Mouse (Mus musculus): Measurements from ENCODE around the gene Ifnl3.
A peak's percentile ranks its signal among the peaks of the same experiment; 100 is the strongest.
"Not testable (repeated sequence)": the region's sequence is repeated elsewhere in the genome, so short reads cannot be mapped to it uniquely, and the experiment has no call there.

The Ifnl3 gene

DNA sequence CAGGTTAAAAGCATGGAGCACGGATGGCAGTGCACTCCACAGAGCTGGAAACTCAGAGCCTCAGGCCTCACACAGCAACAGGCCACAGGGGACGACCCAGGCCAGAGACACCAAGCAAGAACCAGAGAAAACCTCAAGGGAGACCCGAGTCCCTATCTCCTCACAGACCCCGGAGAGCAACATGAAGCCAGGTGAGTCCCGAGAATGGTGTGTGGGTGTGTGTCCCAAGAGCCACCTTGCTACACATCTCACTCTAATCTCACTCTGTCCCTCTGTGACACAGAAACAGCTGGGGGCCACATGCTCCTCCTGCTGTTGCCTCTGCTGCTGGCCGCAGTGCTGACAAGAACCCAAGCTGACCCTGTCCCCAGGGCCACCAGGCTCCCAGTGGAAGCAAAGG is at the start of gene Ifnl3:
Ifnl3 (plus strand) TSS at position 301 of the 400 bp plus-strand sequence.
- DNase-seq (ENCODE audit: low read depth, low spot score): not testable (repeated sequence)

DNA sequence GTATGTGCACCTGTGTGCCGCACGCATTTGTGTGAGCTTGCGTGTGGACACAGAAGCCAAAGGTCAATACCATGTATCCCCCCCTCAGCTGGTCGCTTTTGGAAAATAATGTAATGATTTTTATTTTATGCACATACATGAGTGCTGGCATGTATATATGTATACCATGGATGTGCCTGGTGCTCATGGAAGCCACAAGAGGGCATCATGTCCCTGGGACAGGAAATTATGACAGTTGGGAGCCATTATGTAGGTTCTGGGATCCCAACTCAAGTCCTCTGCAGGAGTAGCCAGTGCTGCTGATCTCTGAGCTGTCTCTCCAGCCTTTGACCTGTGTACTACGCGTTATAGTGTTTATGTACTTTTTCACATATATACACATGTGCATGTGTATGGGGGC is 46.4 kb upstream of the Ifnl3 start:
- no peak for DNase-seq (ENCODE audit: low read depth, low spot score)

DNA sequence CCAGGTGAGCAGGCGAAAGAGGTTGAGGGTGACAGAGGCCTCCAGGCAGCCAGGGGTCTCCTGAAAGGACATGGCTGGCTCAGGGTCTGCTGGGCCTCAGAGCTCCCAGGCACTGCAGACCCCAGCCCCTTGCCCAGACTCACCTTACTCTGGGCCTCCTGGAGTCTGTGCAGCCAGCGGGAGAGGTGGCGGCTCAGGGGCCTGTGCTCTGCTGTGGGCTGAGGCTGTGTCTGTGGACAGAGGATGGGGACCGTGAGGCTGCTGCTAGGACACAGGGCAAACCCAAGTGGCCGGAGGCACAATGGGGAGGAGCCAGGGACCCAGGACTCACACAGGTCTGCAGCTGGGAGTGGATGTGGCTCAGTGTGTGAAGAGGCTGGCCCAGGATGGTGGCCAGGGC is 45.3 kb upstream of the Ifnl3 start:
- DNase-seq (ENCODE audit: low read depth, low spot score): no peak

DNA sequence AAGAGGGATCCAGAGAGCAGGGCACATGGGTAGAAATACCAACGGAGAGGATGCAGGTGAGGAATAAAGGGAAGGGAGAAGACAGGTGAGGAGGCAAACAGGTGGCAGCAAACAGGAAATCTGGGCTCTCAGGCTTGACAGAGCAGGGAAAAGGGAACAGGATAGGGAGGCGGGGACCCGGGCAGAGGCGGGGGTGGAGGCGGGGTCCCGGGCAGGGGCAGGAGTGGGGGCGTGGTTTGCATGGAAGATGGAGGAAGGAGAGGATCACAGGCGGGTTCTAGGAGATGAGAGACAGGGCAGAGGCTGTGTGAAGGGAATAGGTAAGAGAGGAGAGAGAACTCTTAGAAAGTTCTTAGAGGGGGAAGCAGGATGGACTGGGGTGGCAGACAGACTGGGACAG is 43.8 kb upstream of the Ifnl3 start:
- no peak for DNase-seq (ENCODE audit: low read depth, low spot score)

DNA sequence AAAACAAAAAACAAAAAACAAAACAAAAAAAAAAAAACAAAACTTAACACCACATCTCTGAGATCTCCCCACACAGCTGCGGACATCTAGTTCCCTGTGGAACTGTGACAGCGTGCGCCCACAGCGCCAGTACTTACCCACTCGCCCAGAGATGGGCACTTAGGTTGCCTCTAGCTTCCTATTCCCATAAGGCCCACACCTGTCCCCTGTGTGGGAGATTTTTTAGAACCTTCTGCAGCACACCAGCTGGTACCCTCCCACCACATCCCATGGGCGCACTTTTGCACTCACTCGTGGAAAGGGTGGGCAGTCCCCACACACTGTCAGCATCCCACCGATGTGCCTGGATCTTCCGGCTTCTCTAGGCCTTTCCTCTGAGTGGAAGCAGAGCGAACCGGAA is 39.8 kb upstream of the Ifnl3 start:
- no peak for DNase-seq (ENCODE audit: low read depth, low spot score)

DNA sequence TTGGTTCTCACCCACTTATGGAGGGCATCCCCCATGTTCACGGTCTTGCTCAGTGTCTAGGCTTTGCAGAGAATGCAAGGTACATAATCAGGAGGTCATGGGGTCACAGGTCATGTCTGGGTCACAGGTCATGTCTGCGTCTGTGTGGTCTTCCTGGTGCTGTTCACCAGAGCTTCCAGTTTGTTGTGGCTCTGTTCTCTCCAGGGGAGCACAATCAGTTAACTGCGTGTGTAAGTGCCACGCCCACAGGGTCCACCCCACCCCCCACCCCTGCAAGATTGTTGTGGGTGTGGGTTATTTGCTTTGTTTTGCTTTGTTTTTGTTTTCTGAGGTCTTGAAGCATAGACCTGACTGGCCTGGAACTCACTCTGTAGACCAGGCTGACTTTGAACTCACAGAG is 38.4 kb upstream of the Ifnl3 start:
- DNase-seq (ENCODE audit: low read depth, low spot score): no peak

DNA sequence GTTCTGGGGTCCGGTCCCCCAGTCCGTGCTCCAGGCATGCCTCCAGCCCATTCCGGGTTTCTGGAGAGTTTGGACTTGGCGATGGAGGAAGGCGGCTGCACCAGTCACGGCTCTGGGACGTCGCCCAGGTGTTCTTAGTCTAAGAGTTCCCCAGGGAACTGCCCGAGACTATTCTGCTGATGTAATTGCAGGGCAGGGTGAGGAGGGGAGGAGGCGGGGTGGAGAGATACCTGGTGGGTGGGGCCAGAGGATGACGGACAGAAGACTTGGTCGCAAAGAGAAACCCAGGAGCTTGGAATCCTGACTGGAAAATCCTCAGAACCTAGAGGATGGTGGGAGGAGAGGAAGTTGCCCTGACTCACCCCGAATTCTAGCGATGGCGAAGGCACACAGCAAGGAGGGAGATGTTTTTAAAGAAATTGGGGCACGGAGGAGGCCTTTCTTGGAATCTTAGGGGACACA is 34.6 kb upstream of the Ifnl3 start:
- no peak for DNase-seq (ENCODE audit: low read depth, low spot score)

DNA sequence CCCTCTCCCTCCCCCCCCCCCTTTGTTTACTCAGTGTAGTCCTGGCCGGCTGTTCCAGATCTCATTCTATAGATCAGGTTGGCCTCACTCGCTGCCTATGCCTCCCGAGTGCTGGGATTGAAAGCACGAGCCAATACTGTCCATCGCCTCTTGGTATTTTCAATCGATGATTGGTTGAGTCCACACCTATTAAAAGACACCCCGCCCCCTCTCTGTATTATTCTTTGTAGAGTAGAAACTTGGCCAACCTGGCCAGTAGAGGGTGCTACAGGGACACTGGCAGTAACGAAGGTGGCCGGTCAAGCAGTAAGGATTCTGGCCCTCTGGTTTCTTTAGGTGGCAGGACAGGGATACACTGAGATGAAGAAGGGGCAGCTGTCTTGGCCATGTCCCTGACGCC is 32.2 kb upstream of the Ifnl3 start:
- DNase-seq (ENCODE audit: low read depth, low spot score): peak; percentile 15

DNA sequence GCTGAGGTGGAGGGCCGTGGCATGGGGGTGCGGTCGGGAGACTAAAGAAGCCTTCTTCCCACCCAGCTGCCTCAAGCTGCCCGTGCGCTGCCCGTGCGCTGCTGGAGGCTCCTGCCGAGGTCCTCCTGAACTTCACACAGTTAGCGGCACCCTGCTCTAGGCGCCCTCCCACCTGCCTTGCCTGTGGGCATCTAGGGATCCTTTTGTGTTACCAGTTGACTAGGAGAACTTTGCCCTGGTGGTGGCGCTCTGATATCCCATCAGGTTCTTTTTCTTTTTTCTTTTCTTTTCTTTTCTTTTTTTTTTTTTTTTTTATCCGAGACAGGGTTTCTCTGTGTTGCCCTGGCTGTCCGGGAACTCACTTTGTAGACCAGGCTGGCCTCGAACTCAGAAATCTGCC is 31.7 kb upstream of the Ifnl3 start:
- no peak for DNase-seq (ENCODE audit: low read depth, low spot score)

DNA sequence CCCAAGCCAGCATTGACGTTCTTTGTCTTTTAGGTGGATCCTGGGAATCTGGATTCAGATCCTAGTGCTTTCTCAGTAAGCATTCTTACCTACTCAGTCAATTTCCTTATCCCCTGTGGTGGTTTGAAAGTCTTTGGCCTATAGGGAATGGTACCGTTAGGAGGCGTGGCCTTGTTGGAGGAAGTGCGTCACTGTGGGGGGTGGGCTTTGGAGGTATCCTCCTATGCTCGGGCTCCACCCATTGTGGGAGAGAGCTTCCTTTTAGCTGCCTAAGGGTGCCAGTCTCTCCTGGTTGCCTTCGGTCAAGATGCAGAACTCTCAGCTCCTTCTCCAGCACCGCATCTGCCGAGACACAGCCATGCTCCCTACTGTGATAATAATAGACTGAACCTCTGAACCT is 30.3 kb upstream of the Ifnl3 start:
- no peak for DNase-seq (ENCODE audit: low read depth, low spot score)

DNA sequence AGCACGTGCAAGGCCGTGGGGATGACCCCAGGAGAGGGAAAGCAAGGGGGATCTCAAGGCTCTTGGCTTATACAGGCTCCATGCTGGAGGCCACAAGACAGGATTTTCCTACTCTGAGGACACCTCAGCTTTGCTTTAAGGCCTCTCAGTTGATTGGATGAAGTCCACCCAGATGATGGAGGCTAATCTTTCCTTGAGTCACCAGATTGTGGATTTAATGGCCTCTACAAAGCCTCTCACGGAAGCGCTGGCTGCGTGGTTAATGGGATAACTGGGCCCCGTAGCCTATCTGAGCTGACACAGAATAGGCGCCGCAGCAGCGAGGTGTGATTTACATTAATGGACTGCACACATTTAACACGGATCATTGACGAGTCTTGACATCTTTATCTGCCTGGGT is 27.2 kb upstream of the Ifnl3 start:
- no peak for DNase-seq (ENCODE audit: low read depth, low spot score)

DNA sequence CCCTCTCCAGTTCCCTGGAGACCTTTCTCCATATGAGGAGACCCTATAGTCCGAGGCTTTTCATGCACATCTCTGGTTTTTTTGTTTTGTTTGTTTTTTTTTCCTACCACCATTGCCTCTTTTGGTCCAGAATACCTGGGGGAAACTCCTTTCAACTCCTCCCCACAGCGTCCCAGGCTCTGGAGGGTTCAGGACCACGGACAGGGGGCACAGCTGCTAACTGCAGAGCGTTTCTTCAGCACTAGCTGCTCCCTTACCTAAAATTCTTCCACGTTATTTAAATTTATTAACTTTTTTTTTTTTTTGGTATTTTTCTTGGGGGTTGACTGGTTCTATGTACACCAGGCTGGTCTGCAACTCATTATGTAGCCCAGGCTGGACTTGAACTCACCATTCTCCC is 17.1 kb upstream of the Ifnl3 start:
- no peak for DNase-seq (ENCODE audit: low read depth, low spot score)

DNA sequence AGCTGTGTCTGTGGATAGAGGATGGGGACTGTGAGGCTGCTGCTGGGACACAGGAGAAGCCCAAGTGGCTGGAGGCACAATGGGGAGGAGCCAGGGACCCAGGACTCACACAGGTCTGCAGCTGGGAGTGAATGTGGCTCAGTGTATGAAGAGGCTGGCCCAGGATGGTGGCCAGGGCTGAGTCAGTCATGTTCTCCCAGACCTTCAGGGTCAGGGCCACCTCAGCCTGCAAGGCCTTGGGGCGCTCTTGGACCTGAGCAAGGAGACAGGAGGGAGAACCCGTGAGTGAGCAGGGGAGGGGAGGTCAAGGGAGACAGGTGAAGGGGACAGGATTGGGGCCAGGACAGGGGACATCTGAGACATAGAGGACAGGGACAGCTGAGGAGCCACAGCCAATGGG is 13.5 kb upstream of the Ifnl3 start:
- not testable (repeated sequence) for DNase-seq (ENCODE audit: low read depth, low spot score)

DNA sequence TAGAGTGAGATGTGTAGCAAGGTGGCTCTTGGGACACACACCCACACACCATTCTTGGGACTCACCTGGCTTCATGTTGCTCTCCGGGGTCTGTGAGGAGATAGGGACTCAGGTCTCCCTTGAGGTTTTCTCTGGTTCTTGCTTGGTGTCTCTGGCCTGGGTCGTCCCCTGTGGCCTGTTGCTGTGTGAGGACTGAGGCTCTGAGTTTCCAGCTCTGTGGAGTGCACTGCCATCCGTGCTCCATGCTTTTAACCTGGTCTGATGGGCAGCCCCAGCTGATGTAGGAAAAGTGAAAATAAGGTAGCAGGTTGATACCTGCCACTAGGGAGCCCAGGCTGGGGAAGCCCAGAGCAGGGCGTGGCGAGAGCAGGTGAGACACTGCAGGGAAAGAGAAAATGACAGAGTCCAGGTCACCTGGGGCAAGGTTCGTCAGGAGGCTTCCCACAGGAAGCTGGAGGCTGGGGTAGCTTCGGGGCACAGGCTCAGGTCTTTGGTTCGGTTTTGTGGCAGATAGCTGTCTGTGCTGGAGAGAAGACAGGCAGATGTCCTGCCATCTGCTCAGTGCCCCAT is 12.1 kb upstream of the Ifnl3 start, which contains the start of gene Ifnl2:
Ifnl2 (minus strand) TSS at position 51 of the 570 bp plus-strand sequence.
- DNase-seq (ENCODE audit: low read depth, low spot score): not testable (repeated sequence)

DNA sequence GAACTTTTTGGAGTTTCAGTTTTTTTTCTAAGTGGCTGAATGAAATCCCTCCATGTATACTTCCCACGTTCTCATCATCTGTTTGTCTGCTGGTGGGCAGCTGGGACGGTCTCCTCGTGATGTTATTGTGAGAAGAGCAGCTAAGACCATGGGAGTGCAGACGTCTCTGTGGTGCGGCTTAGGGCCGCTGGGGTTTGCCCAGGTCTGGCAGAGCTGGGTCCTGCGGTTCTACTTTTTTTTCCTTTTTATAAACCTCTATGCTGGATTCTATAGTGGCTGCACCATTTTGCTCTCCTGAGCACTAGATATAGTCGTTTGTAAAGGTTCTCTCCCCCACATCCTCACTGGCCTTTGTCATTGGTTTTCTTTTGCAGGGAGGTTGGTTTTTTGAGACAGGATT is 11.2 kb upstream of the Ifnl3 start:
- no peak for DNase-seq (ENCODE audit: low read depth, low spot score)

DNA sequence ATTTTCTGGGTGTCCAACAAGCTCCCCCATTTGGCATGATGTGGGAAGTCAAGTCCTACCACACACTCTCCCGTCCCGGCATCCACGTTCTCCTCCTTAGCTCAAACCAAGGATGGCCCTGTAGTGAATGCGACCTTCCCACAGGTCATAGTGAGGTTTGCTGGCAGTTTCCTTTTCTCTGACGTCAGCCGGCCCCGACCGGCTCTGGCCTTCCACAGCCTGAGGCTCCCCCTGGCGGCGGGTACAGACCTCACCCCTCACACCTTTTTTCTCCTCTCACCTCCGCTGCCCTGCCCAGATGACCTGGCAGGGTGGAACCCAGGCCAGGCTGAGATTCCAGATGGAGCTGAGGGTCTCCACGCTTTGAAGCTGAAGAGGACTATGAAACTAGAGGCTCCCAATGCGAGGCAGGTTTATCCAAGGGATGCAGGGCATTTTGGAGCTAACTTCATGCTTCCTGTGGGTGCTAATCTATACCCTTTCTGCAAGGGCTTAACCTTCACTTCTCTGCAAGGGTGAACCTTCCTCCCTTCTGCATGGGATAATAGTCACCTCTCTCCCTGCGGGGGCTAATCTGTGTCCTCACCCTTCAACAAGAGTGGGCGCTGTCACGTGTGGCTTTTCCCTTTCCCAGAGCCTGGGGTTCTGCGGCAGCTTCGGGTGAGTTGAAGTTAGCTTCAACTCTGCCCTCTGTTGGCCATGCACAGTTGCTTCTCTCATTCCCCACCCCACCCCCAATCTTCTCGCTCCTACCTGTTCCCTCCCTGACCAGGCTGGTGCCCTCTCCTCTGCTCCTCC is 5.5 kb downstream of the Ifnl3 start:
- DNase-seq (ENCODE audit: low read depth, low spot score): peak; percentile 45

DNA sequence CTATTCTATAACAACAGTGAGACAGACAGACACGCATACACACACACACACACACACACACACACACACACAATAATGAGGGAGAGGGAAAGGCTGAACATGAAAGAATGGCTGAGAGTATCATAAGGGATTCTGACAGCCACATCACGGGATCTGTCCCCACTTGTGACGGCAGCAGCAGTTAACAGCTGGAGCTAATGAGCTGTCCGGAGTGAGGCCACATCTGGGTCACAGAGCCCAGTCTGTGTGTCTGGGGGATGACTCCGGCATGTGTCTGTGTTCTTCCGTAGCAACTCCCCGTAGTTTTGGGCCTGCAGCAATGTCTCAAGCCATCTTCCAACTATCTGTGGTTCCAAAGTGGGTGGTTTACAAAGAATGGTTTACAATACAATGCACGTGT is 9.4 kb downstream of the Ifnl3 start:
- DNase-seq (ENCODE audit: low read depth, low spot score): no peak

DNA sequence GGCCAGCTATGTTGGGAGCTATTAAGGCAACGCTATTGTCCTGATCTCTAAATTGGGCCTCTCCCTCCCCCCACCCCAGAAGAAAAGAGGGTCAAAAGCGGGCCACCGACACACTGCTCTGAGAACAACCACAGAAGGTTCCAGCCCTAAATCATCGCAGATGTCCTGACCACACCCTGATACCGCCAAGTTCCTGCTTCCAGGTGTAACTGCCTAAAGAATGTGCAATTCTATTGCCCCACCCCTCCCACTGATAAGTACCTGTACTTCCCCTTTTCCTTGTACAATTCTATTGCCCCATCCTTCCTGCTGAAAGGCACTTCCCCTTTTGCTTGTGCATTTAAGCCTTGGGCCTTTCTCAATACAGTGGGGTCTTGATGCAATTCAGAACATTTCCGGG is 16.2 kb downstream of the Ifnl3 start:
- DNase-seq (ENCODE audit: low read depth, low spot score): not testable (repeated sequence)

DNA sequence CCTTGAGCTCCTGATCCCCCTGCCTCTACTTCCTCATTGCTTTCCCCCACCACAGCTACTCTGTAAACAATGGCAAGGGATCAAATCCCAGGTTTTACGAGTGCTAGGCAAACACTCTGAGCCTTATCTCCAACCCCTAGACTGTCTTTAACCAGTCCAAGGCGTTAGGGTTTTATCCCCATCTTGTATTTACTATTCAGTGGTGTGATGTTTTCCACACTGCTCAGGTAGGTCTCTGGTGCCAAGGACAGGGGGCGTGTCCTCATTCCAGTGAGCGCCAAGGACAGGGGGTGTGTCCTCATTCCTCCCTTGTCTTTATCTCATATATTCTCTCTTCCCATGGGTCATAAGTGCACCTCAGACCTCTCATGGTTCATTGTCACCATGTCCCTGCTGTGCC is 17.9 kb downstream of the Ifnl3 start, which contains the start of gene Sycn:
Sycn (plus strand) TSS at position 360 of the 400 bp plus-strand sequence.
- no peak for DNase-seq (ENCODE audit: low read depth, low spot score)

DNA sequence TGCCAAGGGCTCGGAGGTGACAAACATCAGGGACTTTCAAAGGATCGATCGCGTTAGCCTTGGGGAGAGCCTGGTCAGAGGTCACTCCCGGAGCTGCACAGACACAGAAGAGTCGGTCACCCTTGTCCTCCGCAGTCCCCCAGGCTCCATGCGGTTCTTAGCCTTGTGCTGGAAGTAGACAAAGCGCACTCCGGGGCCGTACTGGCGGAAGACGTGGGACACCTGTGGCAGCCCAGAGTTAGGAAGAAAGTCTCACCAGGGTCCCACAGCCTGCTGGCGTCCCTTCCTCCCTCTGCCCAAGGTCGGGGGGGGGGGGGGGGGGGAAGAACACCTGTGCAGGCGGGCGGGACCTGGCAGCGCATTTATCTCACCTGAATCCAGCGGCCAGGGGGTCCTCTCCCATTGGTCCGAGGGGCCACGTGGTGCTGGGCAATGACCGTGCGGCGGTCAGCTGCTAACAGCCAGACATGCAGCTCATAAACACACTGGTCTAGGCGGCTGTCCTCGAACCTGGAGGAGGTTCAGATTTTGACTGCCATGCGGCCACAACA is 21.5 kb downstream of the Ifnl3 start:
- no peak for DNase-seq (ENCODE audit: low read depth, low spot score)

DNA sequence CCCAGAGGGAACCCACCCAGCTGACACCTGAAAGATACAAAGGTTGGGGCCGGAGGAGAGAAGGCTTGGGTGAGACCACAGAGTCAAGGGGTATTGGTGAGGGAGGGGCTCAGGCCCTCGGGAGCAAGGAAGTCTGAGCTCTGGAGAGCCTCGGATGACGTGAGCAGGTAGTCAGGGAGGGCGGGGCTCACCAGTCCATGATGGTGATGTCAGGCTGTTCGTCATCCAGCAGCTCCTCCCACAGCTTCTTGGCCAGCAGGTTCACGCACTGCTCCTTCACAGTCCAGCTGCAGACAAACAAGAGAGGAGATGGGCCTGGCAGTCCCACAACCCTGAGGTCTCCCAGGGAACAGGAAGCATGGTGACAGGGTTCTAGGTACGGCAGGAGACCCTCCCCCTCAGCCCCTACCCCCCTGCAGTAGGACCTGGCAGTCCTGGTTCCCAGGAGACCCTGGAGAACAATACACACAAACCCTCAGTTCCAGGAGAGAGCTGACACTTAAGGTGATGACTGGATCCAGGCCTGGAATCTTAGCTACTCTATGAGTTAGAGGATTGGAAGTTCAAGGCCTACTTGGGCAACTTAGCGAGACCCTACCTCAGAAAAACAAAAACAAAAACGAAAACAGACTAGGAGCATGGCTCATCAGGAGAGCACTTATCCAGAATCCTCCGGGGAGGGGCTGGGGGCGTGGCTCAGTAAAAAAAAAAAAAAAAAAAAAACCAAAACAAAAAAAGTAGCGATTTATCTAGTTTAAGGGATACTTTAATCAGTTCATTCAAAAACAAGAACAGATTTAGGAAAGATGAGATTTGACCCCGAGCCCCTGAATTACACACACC is 22.6 kb downstream of the Ifnl3 start:
- DNase-seq (ENCODE audit: low read depth, low spot score): no peak

DNA sequence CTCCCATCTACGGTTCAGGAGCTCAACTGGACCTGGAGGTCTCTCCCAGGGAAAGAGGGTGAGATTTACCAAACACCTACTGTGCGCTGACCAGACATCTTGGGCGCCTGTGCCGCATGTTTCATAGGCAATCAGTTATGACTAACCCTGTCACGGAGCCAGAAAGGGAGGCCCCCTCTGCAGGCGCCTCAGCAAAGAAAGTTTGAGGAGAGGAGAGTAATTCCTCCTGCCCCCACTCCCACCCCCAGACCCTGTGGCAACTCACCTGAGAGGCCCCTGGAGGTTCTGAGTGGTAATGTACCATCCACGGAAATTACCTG is 23.2 kb downstream of the Ifnl3 start:
- DNase-seq (ENCODE audit: low read depth, low spot score): no peak

Measured in skeletal muscle tissue, adult 2 months (tissue).